Mouse (Mus musculus): Measurements from ENCODE around the gene Mast1. TPM values are rescaled to one million over a fixed set of nuclear protein-coding genes. Genes with fewer than 3 reads are reported as not detected.

The Mast1 gene
- total and polyA plus RNA-seq, 3 experiments, result 0.21 to 0.34 TPM; not detected in 1

DNA sequence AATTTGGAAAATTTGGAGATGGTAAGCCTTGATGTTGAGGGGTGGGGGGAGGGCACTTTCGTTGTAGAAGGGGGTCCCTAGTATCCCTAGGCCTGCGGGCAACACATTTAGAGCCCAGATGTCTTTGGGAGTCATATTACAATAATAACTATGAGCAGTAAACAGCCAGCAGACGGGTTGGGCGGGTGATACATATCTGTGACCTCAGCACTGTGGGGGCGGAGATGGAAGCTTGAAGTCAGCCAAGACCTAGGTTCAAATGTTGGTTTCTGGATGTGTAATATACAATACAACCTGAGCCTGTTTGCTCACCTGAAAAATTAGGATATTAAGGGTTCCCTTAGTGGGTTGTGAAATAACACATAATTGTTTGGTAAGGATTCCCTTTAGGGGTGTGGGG is 27.2 kb downstream of the Mast1 start:
- peaks cover 13% of the 10 kb centered on the region for H3K9me3 ChIP-seq (replicated peaks; ENCODE audit: low read length)
- peaks cover 2% of the 10 kb centered on the region for H3K27me3 ChIP-seq (replicated peaks)
- H3K4me1 ChIP-seq (ENCODE audit: control insufficient read depth in 1 of 2, insufficient read depth in 2 of 2), result peaks cover 8 to 15% of the 10 kb centered on the region in 2 experiments
- no peaks in the 10 kb centered on the region for H3K79me2 ChIP-seq (replicated peaks; ENCODE audit: control insufficient read depth, extremely low read depth, insufficient read depth, poor library complexity, severe bottlenecking)
- no peak overlapping the region for H3K4me3 ChIP-seq (replicated peaks in 1 of 3; ENCODE audit: low read depth in 2 of 3, low read length in 2 of 3, poor library complexity in 1 of 3)
- no peak for TF ChIP-seq KAT2A (IDR thresholded peaks at IDR 0.05; ENCODE audit: insufficient replicate concordance, low read length)
- no peak for TF ChIP-seq RAD21 (IDR thresholded peaks at IDR 0.05; ENCODE audit: low read depth, low read length)
- no peak for TF ChIP-seq MAZ (IDR thresholded peaks at IDR 0.05; ENCODE audit: low read depth, low read length)
- TF ChIP-seq POLR2AphosphoS2 (IDR thresholded peaks at IDR 0.05; ENCODE audit: low read depth, low read length), result no peak
- TF ChIP-seq ZMIZ1 (IDR thresholded peaks at IDR 0.05; ENCODE audit: low read depth, low read length), result no peak
- TF ChIP-seq MAFK (IDR thresholded peaks at IDR 0.05; ENCODE audit: insufficient replicate concordance, low read length), result no peak
- TF ChIP-seq ZNF384 (IDR thresholded peaks at IDR 0.05; ENCODE audit: low read depth, low read length), result no peak
- no peak for TF ChIP-seq E2F4 (IDR thresholded peaks at IDR 0.05; ENCODE audit: insufficient replicate concordance, low read depth, low read length)
- no peak for TF ChIP-seq JUN (IDR thresholded peaks at IDR 0.05; ENCODE audit: insufficient read depth, low read depth, low read length)
- no peak for TF ChIP-seq POLR2A (IDR thresholded peaks at IDR 0.05; ENCODE audit: low read depth, low read length)
- no peak for TF ChIP-seq ZC3H11A (IDR thresholded peaks at IDR 0.05; ENCODE audit: low read depth, low read length)
- TF ChIP-seq MYC (IDR thresholded peaks at IDR 0.05; ENCODE audit: low read depth, low read length), result no peak
- TF ChIP-seq USF2 (conservative IDR thresholded peaks at IDR 0.05; ENCODE audit: low read depth, low read length), result no peak
- TF ChIP-seq GABPA (IDR thresholded peaks at IDR 0.05; ENCODE audit: insufficient replicate concordance, low read depth, low read length), result no peak
- TF ChIP-seq CHD2 (IDR thresholded peaks at IDR 0.05; ENCODE audit: low read length), result no peak
- TF ChIP-seq SIN3A (IDR thresholded peaks at IDR 0.05; ENCODE audit: low read length), result no peak
- TF ChIP-seq MEF2A (IDR thresholded peaks at IDR 0.05; ENCODE audit: borderline replicate concordance, low read depth, low read length), result no peak
- in situ Hi-C loops (cut with MboI; ENCODE audit: low pct_ligation_motif_present, low pct_unique_long_range_greater_than_20kb, low sequenced_read_pairs), result no loop called here
- no peak overlapping the region for H3K27ac ChIP-seq (ENCODE audit: insufficient read depth, low read depth)
- peaks cover 12 to 47% of the 10 kb centered on the region in 2 experiments for H3K36me3 ChIP-seq (replicated peaks in 1 of 2; ENCODE audit: control insufficient read depth in 1 of 2, insufficient read depth in 1 of 2, low read length in 1 of 2)
- H3K4me2 ChIP-seq (ENCODE audit: insufficient read depth, low read depth, poor library complexity, severe bottlenecking), result no peak overlapping the region
- DNase-seq (ENCODE audit: extremely low read depth), result no peak
- dilution Hi-C loops (cut with MboI; ENCODE audit: extremely low pct_ligation_motif_present, extremely low pct_unique_long_range_greater_than_20kb, low sequenced_read_pairs), result no loop called here
- no peak overlapping the region for H3K9ac ChIP-seq (ENCODE audit: insufficient read depth, low read depth)

DNA sequence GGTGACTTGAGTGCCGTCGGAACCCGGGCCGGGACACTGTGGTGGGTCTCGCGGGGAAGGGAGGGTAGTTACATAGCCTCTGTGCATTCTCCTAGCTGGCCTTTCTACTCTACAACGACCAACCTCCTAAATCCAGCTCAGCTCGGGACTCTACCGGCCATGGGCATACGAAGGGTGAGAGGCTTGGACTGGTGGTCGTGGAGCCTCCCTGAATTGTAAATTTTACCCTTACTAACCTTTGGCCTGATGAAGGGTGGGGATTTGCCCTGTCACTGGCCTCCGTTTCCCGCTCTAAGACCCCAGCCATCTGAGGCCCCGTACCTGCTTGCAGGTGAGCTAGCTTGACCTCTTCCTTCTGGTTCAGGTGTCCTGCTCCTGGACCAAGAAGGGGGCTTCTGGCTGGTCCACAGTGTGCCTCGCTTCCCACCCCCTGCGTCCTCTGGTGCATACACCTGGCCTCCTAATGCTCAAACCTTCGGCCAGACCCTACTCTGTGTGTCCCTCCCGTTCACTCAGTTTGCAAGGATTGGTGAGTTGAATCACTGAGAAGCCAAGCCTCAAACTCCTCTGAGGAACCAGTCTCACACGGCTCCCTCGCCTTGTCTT is 27.9 kb downstream of the Mast1 start:
- in situ Hi-C loops (cut with MboI; ENCODE audit: low pct_ligation_motif_present, low pct_unique_long_range_greater_than_20kb, low sequenced_read_pairs), result no loop called here
- peaks cover 12 to 45% of the 10 kb centered on the region in 2 experiments for H3K36me3 ChIP-seq (replicated peaks in 1 of 2; ENCODE audit: control insufficient read depth in 1 of 2, insufficient read depth in 1 of 2, low read length in 1 of 2)

More for the DNA sequence above, 27.9 kb downstream of the Mast1 start:
- H3K9ac ChIP-seq (ENCODE audit: insufficient read depth, low read depth), result peak overlapping the region; percentile 72
- H3K4me1 ChIP-seq (ENCODE audit: control insufficient read depth in 1 of 2, insufficient read depth in 2 of 2), result peaks cover 8 to 15% of the 10 kb centered on the region in 2 experiments
- no peak for DNase-seq (ENCODE audit: extremely low read depth)
- peak overlapping the region; percentile 63 to 68 (median 64) for H3K4me3 ChIP-seq (replicated peaks in 1 of 3; ENCODE audit: low read depth in 2 of 3, low read length in 2 of 3, poor library complexity in 1 of 3)
- peak overlapping the region; percentile 40 for H3K4me2 ChIP-seq (ENCODE audit: insufficient read depth, low read depth, poor library complexity, severe bottlenecking)
- H3K9me3 ChIP-seq (replicated peaks; ENCODE audit: low read length), result peaks cover 13% of the 10 kb centered on the region
- TF ChIP-seq EP300 (IDR thresholded peaks at IDR 0.05; ENCODE audit: low read length) (no peak), SMC3 (IDR thresholded peaks at IDR 0.05; ENCODE audit: low read depth, low read length) (no peak), RCOR1 (conservative IDR thresholded peaks at IDR 0.05; ENCODE audit: low read depth, low read length) (no peak), RAD21 (IDR thresholded peaks at IDR 0.05; ENCODE audit: low read depth, low read length) (no peak), USF2 (conservative IDR thresholded peaks at IDR 0.05; ENCODE audit: low read depth, low read length) (no peak), HCFC1 (IDR thresholded peaks at IDR 0.05; ENCODE audit: low read depth, low read length) (no peak), MAFK (IDR thresholded peaks at IDR 0.05; ENCODE audit: insufficient replicate concordance, low read length) (no peak), MAX (IDR thresholded peaks at IDR 0.05; ENCODE audit: low read length) (no peak), ETS1 (conservative IDR thresholded peaks at IDR 0.05; ENCODE audit: low read depth, low read length) (no peak), MEF2A (IDR thresholded peaks at IDR 0.05; ENCODE audit: borderline replicate concordance, low read depth, low read length) (no peak), POLR2AphosphoS2 (IDR thresholded peaks at IDR 0.05; ENCODE audit: low read depth, low read length) (no peak), UBTF (IDR thresholded peaks at IDR 0.05; ENCODE audit: low read depth, low read length) (no peak), MAZ (IDR thresholded peaks at IDR 0.05; ENCODE audit: low read depth, low read length) (no peak), ZKSCAN1 (IDR thresholded peaks at IDR 0.05; ENCODE audit: borderline replicate concordance, low read depth, low read length) (no peak), POLR2A (IDR thresholded peaks at IDR 0.05; ENCODE audit: low read depth, low read length) (no peak), ZMIZ1 (IDR thresholded peaks at IDR 0.05; ENCODE audit: low read depth, low read length) (no peak), IRF4 (IDR thresholded peaks at IDR 0.05; ENCODE audit: low read depth, low read length) (no peak)
- H3K27ac ChIP-seq (ENCODE audit: insufficient read depth, low read depth), result no peak overlapping the region
- H3K27me3 ChIP-seq (replicated peaks), result peaks cover 9% of the 10 kb centered on the region
- dilution Hi-C loops (cut with MboI; ENCODE audit: extremely low pct_ligation_motif_present, extremely low pct_unique_long_range_greater_than_20kb, low sequenced_read_pairs), result no loop called here
- H3K79me2 ChIP-seq (replicated peaks; ENCODE audit: control insufficient read depth, extremely low read depth, insufficient read depth, poor library complexity, severe bottlenecking), result no peaks in the 10 kb centered on the region

Data from CH12.LX (cell line).